ENCODE assay signal across 18 mouse cellular contexts in genomic region chr6:140095416-140095815, GRCm38 (mm10). TPM values are rescaled to one million over a fixed set of nuclear protein-coding genes. Genes with fewer than 3 reads are reported as not detected.
DNase-seq lines count a peak whose midpoint lies in the region; ATAC-seq lines count a peak whose summit lies in the region.
"Had no signal": no experiment of that assay in that cellular context is flagged by ENCODE, and none has a peak within 500 bp of the region (broad histone marks: within the 10 kb centered on the region; RNA-seq: fewer than 3 reads in every experiment).

No protein-coding gene starts in this region.

- no peak overlapping the region for H3K4me3 ChIP-seq in forebrain, embryonic 14.5 days (ENCODE audit: low read depth, low read length)
- no peak overlapping the region for H3K4me3 ChIP-seq in forebrain, embryonic 10.5 days
- no peak overlapping the region for H3K4me3 ChIP-seq in kidney, embryonic 16.5 days (ENCODE audit: low read length)
- H3K4me3 ChIP-seq in kidney, embryonic 14.5 days (ENCODE audit: low read length): no peak overlapping the region
- H3K4me3 ChIP-seq: erythroblast, embryonic 14.5 days; intestine, embryonic 15.5 days had no signal

- no peak overlapping the region for H3K27ac ChIP-seq in forebrain, embryonic 14.5 days (ENCODE audit: low read depth, low read length)
- H3K27ac ChIP-seq in forebrain, embryonic 10.5 days: no peak overlapping the region
- H3K27ac ChIP-seq in kidney, embryonic 16.5 days (ENCODE audit: low read length): no peak overlapping the region
- H3K27ac ChIP-seq in kidney, embryonic 14.5 days (ENCODE audit: low read depth, low read length): no peak overlapping the region
- H3K27ac ChIP-seq: intestine, embryonic 15.5 days had no signal

- H3K4me1 ChIP-seq in forebrain, embryonic 14.5 days (ENCODE audit: control insufficient read depth, insufficient read depth, low read length): no peaks in the 10 kb centered on the region
- H3K4me1 ChIP-seq in forebrain, embryonic 10.5 days: peaks cover 10% of the 10 kb centered on the region; the same call in 1 of the 2 replicates
- H3K4me1 ChIP-seq in kidney, embryonic 16.5 days (ENCODE audit: insufficient read depth, low read length): peaks cover 8% of the 10 kb centered on the region
- no peaks in the 10 kb centered on the region; the same call in 1 of the 2 replicates for H3K4me1 ChIP-seq in kidney, embryonic 14.5 days (ENCODE audit: control insufficient read depth, insufficient read depth, low read length)
- H3K4me1 ChIP-seq: intestine, embryonic 15.5 days had no signal

- H3K36me3 ChIP-seq in forebrain, embryonic 14.5 days (ENCODE audit: control insufficient read depth, insufficient read depth, low read length): no peaks in the 10 kb centered on the region
- H3K36me3 ChIP-seq in forebrain, embryonic 10.5 days (replicated peaks): no peaks in the 10 kb centered on the region
- H3K36me3 ChIP-seq in kidney, embryonic 16.5 days (ENCODE audit: insufficient read depth, low read length): no peaks in the 10 kb centered on the region
- H3K36me3 ChIP-seq in kidney, embryonic 14.5 days (ENCODE audit: control insufficient read depth, insufficient read depth, low read length): no peaks in the 10 kb centered on the region
- H3K36me3 ChIP-seq: intestine, embryonic 15.5 days had no signal

- DNase-seq in forebrain, embryonic 14.5 days (ENCODE audit: low spot score): no peak
- DNase-seq in forebrain, embryonic 10.5 days (ENCODE audit: extremely low spot score, low spot score): no peak
- DNase-seq in embryo, embryonic 10.5 days (ENCODE audit: low spot score): peak; percentile 14
- peak; percentile 45 for DNase-seq in heart, postnatal 4 days
- no peak for DNase-seq in ovary, postnatal 36 days (ENCODE audit: low spot score)
- DNase-seq in right cerebral cortex, adult 2 months (ENCODE audit: low spot score in 2 of 2): no peak
- DNase-seq: cerebellum, adult 11 months; cerebellum, postnatal 36 days; thymus, postnatal 4 days had no signal

- no peaks in the 10 kb centered on the region for H3K9me3 ChIP-seq in forebrain, embryonic 14.5 days (replicated peaks; ENCODE audit: control insufficient read depth, low read length)
- no peaks in the 10 kb centered on the region for H3K9me3 ChIP-seq in forebrain, embryonic 10.5 days
- H3K9me3 ChIP-seq in kidney, embryonic 16.5 days (ENCODE audit: low read length): no peaks in the 10 kb centered on the region
- no peaks in the 10 kb centered on the region for H3K9me3 ChIP-seq in kidney, embryonic 14.5 days (ENCODE audit: control insufficient read depth, low read length)
- H3K9me3 ChIP-seq: intestine, embryonic 15.5 days had no signal

- WGBS in forebrain, embryonic 14.5 days: 87% methylated on average over 10 of the region's 10 CpGs
- 90% methylated on average over 10 of the region's 10 CpGs for WGBS in forebrain, embryonic 10.5 days
- WGBS in kidney, embryonic 16.5 days: 62% methylated on average over 10 of the region's 10 CpGs
- WGBS in kidney, embryonic 14.5 days: 71% methylated on average over 10 of the region's 10 CpGs

- ATAC-seq in forebrain, embryonic 14.5 days: 0 out of 2 replicates have a peak, but pooled peaks have one; percentile 32
- ATAC-seq in kidney, embryonic 16.5 days (ENCODE audit: low FRiP score, low TSS enrichment): peak; percentile 42; the same call in 1 of the 2 replicates
- no peak for ATAC-seq in kidney, embryonic 14.5 days (ENCODE audit: low FRiP score, low TSS enrichment)
- ATAC-seq: intestine, embryonic 15.5 days; lung, postnatal 0 days had no signal

- no peak overlapping the region for H3K9ac ChIP-seq in forebrain, embryonic 14.5 days (ENCODE audit: low read length)
- H3K9ac ChIP-seq in kidney, embryonic 16.5 days (replicated peaks; ENCODE audit: low read length): no peak overlapping the region
- H3K9ac ChIP-seq in kidney, embryonic 14.5 days (ENCODE audit: low read depth, low read length): no peak overlapping the region
- H3K9ac ChIP-seq: intestine, embryonic 15.5 days had no signal

- no peak overlapping the region for H3K4me2 ChIP-seq in forebrain, embryonic 14.5 days (ENCODE audit: low read length)
- H3K4me2 ChIP-seq in kidney, embryonic 16.5 days (replicated peaks; ENCODE audit: low read depth, low read length): no peak overlapping the region
- no peak overlapping the region for H3K4me2 ChIP-seq in kidney, embryonic 14.5 days (replicated peaks; ENCODE audit: low read depth, low read length)
- H3K4me2 ChIP-seq: intestine, embryonic 15.5 days; liver, embryonic 11.5 days had no signal

- no peaks in the 10 kb centered on the region for H3K27me3 ChIP-seq in forebrain, embryonic 14.5 days (replicated peaks; ENCODE audit: control insufficient read depth, insufficient read depth, low read length)
- no peaks in the 10 kb centered on the region for H3K27me3 ChIP-seq in forebrain, embryonic 10.5 days (ENCODE audit: poor library complexity, severe bottlenecking)
- no peaks in the 10 kb centered on the region for H3K27me3 ChIP-seq in kidney, embryonic 16.5 days (ENCODE audit: insufficient read depth, low read length)
- no peaks in the 10 kb centered on the region for H3K27me3 ChIP-seq in kidney, embryonic 14.5 days (ENCODE audit: control insufficient read depth, insufficient read depth, low read length)
- H3K27me3 ChIP-seq: intestine, embryonic 15.5 days had no signal

RNA-seq across cellular contexts. Expression of gene Plcz1, which starts 54.2 kb away (rescaled TPM):
- polyA plus RNA-seq in forebrain, embryonic 14.5 days (2014; fragmentation: Nextera tagmentation; extraction: Ambion mirVana): 0.18 and 0.51 TPM in 2 replicates
- polyA plus RNA-seq in forebrain, embryonic 10.5 days (2016; fragmentation: Nextera tagmentation; extraction: Ambion mirVana): not detected in 2 replicates
- 0.06 and 0.13 TPM in 2 replicates for polyA plus RNA-seq in kidney, embryonic 16.5 days (2015; fragmentation: Nextera tagmentation; extraction: Ambion mirVana)
- not detected in 2 replicates for polyA plus RNA-seq in kidney, embryonic 14.5 days (2014; fragmentation: Nextera tagmentation; extraction: Ambion mirVana)
- total RNA-seq in heart, postnatal 4 days (2021): not detected
- total RNA-seq: megakaryocyte-erythroid progenitor cell, adult 5-6 weeks had no signal
- polyA plus RNA-seq: erythroblast, embryonic 14.5 days; intestine, embryonic 15.5 days; liver, embryonic 11.5 days; lung, postnatal 0 days; spleen, adult 2 months had no signal

RNA-seq across cellular contexts. Expression of gene Capza3, which starts 54.4 kb away (rescaled TPM):
- not detected in 2 replicates for polyA plus RNA-seq in forebrain, embryonic 14.5 days (2014; fragmentation: Nextera tagmentation; extraction: Ambion mirVana)
- not detected in 2 replicates for polyA plus RNA-seq in forebrain, embryonic 10.5 days (2016; fragmentation: Nextera tagmentation; extraction: Ambion mirVana)
- polyA plus RNA-seq in kidney, embryonic 16.5 days (2015; fragmentation: Nextera tagmentation; extraction: Ambion mirVana): not detected in 2 replicates
- polyA plus RNA-seq in kidney, embryonic 14.5 days (2014; fragmentation: Nextera tagmentation; extraction: Ambion mirVana): not detected in 2 replicates
- total RNA-seq in heart, postnatal 4 days (2021): not detected
- total RNA-seq: left cerebral cortex, adult 8-10 months; megakaryocyte-erythroid progenitor cell, adult 5-6 weeks had no signal
- polyA plus RNA-seq: erythroblast, embryonic 14.5 days; intestine, embryonic 15.5 days; liver, embryonic 11.5 days; lung, postnatal 0 days; spleen, adult 2 months had no signal

Comparison
In these comparisons a context has a peak if more than half of its experiments do, and no peak if none do; other contexts are left out.
1. DNase-seq: peak in embryo, embryonic 10.5 days (single experiment) and heart, postnatal 4 days (single experiment); none in forebrain, embryonic 14.5 days (single experiment), forebrain, embryonic 10.5 days (single experiment), ovary, postnatal 36 days (single experiment) and right cerebral cortex, adult 2 months (0 of 2).